Mouse (Mus musculus) embryonic facial prominence, embryonic 11.5 days (tissue): ENCODE results near the gene Stx1a. TPM values are rescaled to one million over a fixed set of nuclear protein-coding genes. Genes with fewer than 3 reads are reported as not detected.
A peak's percentile ranks its signal among the peaks of the same experiment; 100 is the strongest.

Experiments used
- ATAC-seq: fragments of 200-750 bp; cut with Nextera tagmentation; replicated peaks from 2 replicates; pipeline ENCODE4 v1.8.0; 2017; ENCODE audit warnings: low read depth; ENCODE audit not compliant: insufficient number of reproducible peaks, low FRiP score, low TSS enrichment
- DNase-seq: peaks from one replicate; pipeline ENCODE4 v3.0.0-alpha.2; 2015; ENCODE audit warnings: low spot score
- H3K27ac ChIP-seq: fragments of 300-500 bp; sonication (generic); replicated peaks from 2 replicates; pipeline ENCODE4 v1.5.1; 2014; ENCODE audit warnings: mild to moderate bottlenecking, low read depth, low read length, control low read depth
- H3K27me3 ChIP-seq: fragments of 300-500 bp; sonication (generic); 2 replicates; pipeline ENCODE4 v1.6.1; 2014; ENCODE audit warnings: mild to moderate bottlenecking, low read length, moderate library complexity, mixed read lengths; ENCODE audit not compliant: control insufficient read depth, insufficient read depth
- H3K36me3 ChIP-seq: fragments of 300-500 bp; sonication (generic); replicated peaks from 2 replicates; pipeline ENCODE4 v1.6.1; 2014; ENCODE audit warnings: low read depth, mild to moderate bottlenecking, low read length, moderate library complexity, mixed read lengths; ENCODE audit not compliant: control insufficient read depth, insufficient read depth
- H3K4me1 ChIP-seq: fragments of 300-500 bp; sonication (generic); 2 replicates; pipeline ENCODE4 v1.6.1; 2014; ENCODE audit warnings: low read length, mixed read lengths; ENCODE audit not compliant: control insufficient read depth, insufficient read depth
- H3K4me2 ChIP-seq: fragments of 300-500 bp; sonication (generic); 2 replicates; pipeline ENCODE4 v1.6.1; 2014; ENCODE audit warnings: low read depth, mild to moderate bottlenecking, control low read depth, low read length, moderate library complexity
- H3K4me3 ChIP-seq: fragments of 300-500 bp; sonication (generic); 2 replicates; pipeline ENCODE4 v1.5.1; 2014; ENCODE audit warnings: low read depth, low read length, control low read depth
- H3K9ac ChIP-seq: fragments of 300-500 bp; sonication (generic); replicated peaks from 2 replicates; pipeline ENCODE4 v1.6.1; 2014; ENCODE audit warnings: mild to moderate bottlenecking, control low read depth, low read length
- H3K9me3 ChIP-seq: fragments of 300-500 bp; sonication (generic); replicated peaks from 2 replicates; pipeline ENCODE4 v1.6.1; 2016; ENCODE audit warnings: mild to moderate bottlenecking, low read length, inconsistent platforms, mixed read lengths; ENCODE audit not compliant: control insufficient read depth
- WGBS: fragments of 180-500 bp; shearing (Covaris S2); extraction: QIAGEN DNeasy Blood & Tissue Kit; methylation state at CpG from one replicate; pipeline ENCODE4 v1.1.7; 2014; 5-methylcytosine and 5-hydroxymethylcytosine counted together
- polyA plus RNA-seq: library from polyadenylated mRNA; unstranded; fragments of >200 nt; fragmentation: Nextera tagmentation; extraction: Ambion mirVana; gene quantifications from 2 replicates; pipeline ENCODE4 v1.2.1, GENCODE M21; 2014

Stx1a gene
- polyA plus RNA-seq, 1 experiment from 2014 or later = 14.2 TPM

GRCm38 (mm10) chr5:135024665-135025224 is 1.5 kb downstream of the Stx1a start:
- H3K9ac ChIP-seq = no peak overlapping the region

GRCm38 (mm10) chr5:135025899-135026298 is 2.6 kb downstream of the Stx1a start:
- Histone ChIP-seq H3K27ac (no peak overlapping the region), H3K27me3 (no peaks in the 10 kb centered on the region), H3K4me2 (no peak overlapping the region; the same call in 1 of the 2 replicates), H3K4me1 (peaks cover 3% of the 10 kb centered on the region), H3K36me3 (no peaks in the 10 kb centered on the region), H3K4me3 (no peak overlapping the region), H3K9me3 (no peaks in the 10 kb centered on the region), H3K9ac (peak overlapping the region; percentile 13; the same call in 1 of the 2 replicates)
- whole genome bisulfite sequencing = 13% methylated on average over 7 of the region's 7 CpGs
- DNase-seq = peak; percentile 45
- no peak for ATAC-seq

More at GRCm38 (mm10) chr5:135024665-135025224, 1.5 kb downstream of the Stx1a start:
- no peak overlapping the region for H3K27ac ChIP-seq
- peaks cover 3% of the 10 kb centered on the region for H3K4me1 ChIP-seq
- H3K36me3 ChIP-seq = no peaks in the 10 kb centered on the region
- ATAC-seq = no peak
- no peaks in the 10 kb centered on the region for H3K27me3 ChIP-seq
- 69% methylated on average over 11 of the region's 11 CpGs for WGBS
- H3K4me2 ChIP-seq = peak overlapping the region; percentile 97
- no peaks in the 10 kb centered on the region for H3K9me3 ChIP-seq
- DNase-seq = peak; percentile 63
- peak overlapping the region; percentile 77 for H3K4me3 ChIP-seq

DNA sequence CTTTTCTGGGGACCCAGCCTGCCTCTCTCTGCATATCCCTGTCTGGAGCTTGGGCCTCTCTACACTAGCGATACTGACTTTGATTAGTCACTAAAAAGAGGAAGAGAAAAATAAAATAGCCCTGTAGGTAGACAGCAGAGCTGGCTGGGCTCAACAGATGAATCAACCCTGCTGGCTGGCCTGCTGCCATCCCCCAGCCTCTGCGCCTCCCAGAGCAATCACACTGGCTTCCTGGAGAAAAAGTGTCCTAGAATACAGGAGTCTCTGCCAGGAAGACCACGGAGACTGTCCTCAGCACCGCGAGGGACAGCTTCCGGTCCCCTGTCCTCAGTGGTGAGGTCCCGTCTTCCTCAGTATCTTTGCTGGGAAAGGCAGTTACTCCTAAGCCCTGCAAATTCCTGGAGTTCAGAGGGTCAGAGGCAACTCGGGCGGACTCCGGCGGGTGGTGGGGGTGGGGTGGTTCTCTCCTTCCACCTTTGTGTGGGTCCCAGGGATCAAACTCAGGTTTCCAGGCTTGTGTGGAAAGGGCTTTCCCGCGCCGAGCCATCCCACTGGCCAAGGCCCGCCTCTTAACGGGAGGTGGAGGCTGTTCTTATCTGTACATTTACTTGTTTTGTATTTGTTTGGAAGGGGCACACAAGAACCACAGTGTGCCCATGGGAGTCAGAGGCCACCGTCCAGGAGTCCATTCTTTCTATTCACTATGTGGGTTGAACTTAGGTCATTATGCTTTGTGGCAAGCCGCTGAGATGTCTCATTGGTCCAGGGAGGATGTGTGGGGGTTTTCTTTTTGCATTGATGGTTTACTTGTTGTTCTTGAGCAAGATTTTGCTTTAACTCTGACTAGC is 5.9 kb downstream of the Stx1a start:
- Histone ChIP-seq H3K4me2 (no peak overlapping the region), H3K9ac (peak overlapping the region; percentile 9; the same call in 1 of the 2 replicates), H3K4me1 (no peaks in the 10 kb centered on the region; the same call in 1 of the 2 replicates), H3K9me3 (no peaks in the 10 kb centered on the region), H3K4me3 (no peak overlapping the region), H3K27me3 (no peaks in the 10 kb centered on the region), H3K27ac (no peak overlapping the region), H3K36me3 (no peaks in the 10 kb centered on the region)
- no peak for DNase-seq
- ATAC-seq = no peak
- 55% methylated on average over 18 of the region's 18 CpGs for WGBS

GRCm38 (mm10) chr5:135032581-135032980 is 9.3 kb downstream of the Stx1a start:
- no peak for ATAC-seq
- WGBS = 86% methylated on average over 5 of the region's 5 CpGs
- no peak for DNase-seq

DNA sequence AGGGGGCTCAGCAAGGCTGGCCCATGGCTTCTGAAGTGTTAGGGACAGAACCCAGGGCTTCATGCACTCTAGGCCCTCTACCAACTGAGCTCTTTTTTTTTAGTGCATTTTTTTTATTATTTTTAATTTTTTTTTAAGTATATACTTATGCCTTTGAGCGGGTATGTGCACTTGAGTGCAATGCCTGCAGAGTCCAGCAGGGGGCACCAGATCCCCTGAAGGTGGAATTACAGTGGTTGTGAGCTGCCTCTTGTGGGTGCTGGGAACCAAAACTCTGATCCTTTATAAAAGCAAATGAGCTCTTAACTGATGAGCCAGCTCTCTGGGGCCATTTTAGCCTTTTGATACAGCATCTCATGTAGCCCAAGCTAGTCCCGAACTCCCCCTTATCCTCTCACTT is 11.3 kb downstream of the Stx1a start:
- no peak overlapping the region for H3K4me3 ChIP-seq
- no peaks in the 10 kb centered on the region for H3K27me3 ChIP-seq
- no peaks in the 10 kb centered on the region for H3K36me3 ChIP-seq
- no peak overlapping the region for H3K27ac ChIP-seq
- ATAC-seq (no peak), DNase-seq (no peak)
- 97% methylated on average over 2 of the region's 2 CpGs for WGBS
- H3K9me3 ChIP-seq = no peaks in the 10 kb centered on the region
- H3K4me2 ChIP-seq = no peak overlapping the region
- no peak overlapping the region for H3K9ac ChIP-seq
- no peaks in the 10 kb centered on the region for H3K4me1 ChIP-seq

More at GRCm38 (mm10) chr5:135032581-135032980, 9.3 kb downstream of the Stx1a start:
- Histone ChIP-seq H3K4me1 (no peaks in the 10 kb centered on the region), H3K27ac (no peak overlapping the region), H3K9ac (no peak overlapping the region), H3K4me2 (no peak overlapping the region), H3K4me3 (no peak overlapping the region), H3K27me3 (no peaks in the 10 kb centered on the region), H3K9me3 (no peaks in the 10 kb centered on the region), H3K36me3 (no peaks in the 10 kb centered on the region)

- H3K4me2 ChIP-seq = no peak overlapping the region
- H3K4me1 ChIP-seq = no peaks in the 10 kb centered on the region
- no peaks in the 10 kb centered on the region for H3K27me3 ChIP-seq
- H3K9ac ChIP-seq = no peak overlapping the region
- no peak overlapping the region for H3K27ac ChIP-seq
- WGBS = 64% methylated on average over 18 of the region's 18 CpGs
- H3K36me3 ChIP-seq = no peaks in the 10 kb centered on the region; the same call in 1 of the 2 replicates
- DNase-seq (no peak), ATAC-seq (no peak)
- H3K4me3 ChIP-seq = no peak overlapping the region
- no peaks in the 10 kb centered on the region for H3K9me3 ChIP-seq
Observed at GRCm38 (mm10) chr5:135035608-135036359, 12.5 kb downstream of the Stx1a start.

- H3K4me1 ChIP-seq = no peaks in the 10 kb centered on the region
- no peak overlapping the region for H3K4me2 ChIP-seq
- no peak for ATAC-seq
- DNase-seq = no peak
- no peaks in the 10 kb centered on the region; the same call in 1 of the 2 replicates for H3K36me3 ChIP-seq
- WGBS = 83% methylated on average over 3 of the region's 3 CpGs
- H3K4me3 ChIP-seq = no peak overlapping the region
- no peaks in the 10 kb centered on the region for H3K27me3 ChIP-seq
- no peak overlapping the region for H3K27ac ChIP-seq
- H3K9ac ChIP-seq = no peak overlapping the region
- H3K9me3 ChIP-seq = no peaks in the 10 kb centered on the region
Observed at GRCm38 (mm10) chr5:135037946-135038345, 14.7 kb downstream of the Stx1a start.
